Mouse (Mus musculus): ENCODE results near the gene Dennd4a. TPM values are rescaled to one million over a fixed set of nuclear protein-coding genes. Genes with fewer than 3 reads are reported as not detected.

The Dennd4a gene
- polyA plus RNA-seq, 1 experiment from 2014 or later, result 4.0 TPM

DNA sequence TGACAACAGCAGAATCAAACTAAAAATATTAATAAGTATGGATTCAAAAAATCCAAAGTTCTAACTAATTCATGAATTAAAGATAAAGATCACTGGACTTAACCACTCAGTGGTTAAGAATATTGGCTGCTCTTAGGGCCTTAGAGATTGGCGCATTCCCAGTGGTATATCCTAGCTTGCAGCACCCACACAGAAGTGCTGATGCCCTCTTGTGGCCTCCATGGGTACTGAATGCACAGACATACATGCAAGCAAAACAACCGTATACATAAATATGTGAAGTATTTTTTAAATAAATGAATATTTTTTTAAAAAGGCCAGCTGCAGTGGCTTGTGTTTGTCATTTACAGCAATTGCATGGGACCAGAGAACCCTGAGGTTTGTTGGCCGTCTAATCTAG is 92.2 kb downstream of the Dennd4a start:
- Histone ChIP-seq H3K4me3 (ENCODE audit: low read depth, low read length) (no peak overlapping the region), H3K4me1 (replicated peaks; ENCODE audit: control insufficient read depth, insufficient read depth) (no peaks in the 10 kb centered on the region), H3K27me3 (ENCODE audit: control insufficient read depth, insufficient read depth, low read length) (no peaks in the 10 kb centered on the region), H3K4me2 (replicated peaks; ENCODE audit: low read depth) (no peak overlapping the region), H3K9me3 (ENCODE audit: control insufficient read depth, low read length) (no peaks in the 10 kb centered on the region), H3K9ac (ENCODE audit: low read length) (no peak overlapping the region), H3K27ac (replicated peaks) (no peak overlapping the region), H3K36me3 (ENCODE audit: control insufficient read depth, insufficient read depth, low read length) (0 out of 2 replicates have a peak, but pooled peaks cover 2% of the 10 kb centered on the region)
- TF ChIP-seq EP300 (optimal IDR thresholded peaks at IDR 0.05) (no peak), CTCF (IDR thresholded peaks at IDR 0.05; ENCODE audit: low read depth) (peak; percentile 91)
- 61% methylated on average over 3 of the region's 3 CpGs for WGBS
- ATAC-seq (ENCODE audit: low FRiP score, low TSS enrichment) (no peak), DNase-seq (ENCODE audit: low spot score) (peak; percentile 79)

DNA sequence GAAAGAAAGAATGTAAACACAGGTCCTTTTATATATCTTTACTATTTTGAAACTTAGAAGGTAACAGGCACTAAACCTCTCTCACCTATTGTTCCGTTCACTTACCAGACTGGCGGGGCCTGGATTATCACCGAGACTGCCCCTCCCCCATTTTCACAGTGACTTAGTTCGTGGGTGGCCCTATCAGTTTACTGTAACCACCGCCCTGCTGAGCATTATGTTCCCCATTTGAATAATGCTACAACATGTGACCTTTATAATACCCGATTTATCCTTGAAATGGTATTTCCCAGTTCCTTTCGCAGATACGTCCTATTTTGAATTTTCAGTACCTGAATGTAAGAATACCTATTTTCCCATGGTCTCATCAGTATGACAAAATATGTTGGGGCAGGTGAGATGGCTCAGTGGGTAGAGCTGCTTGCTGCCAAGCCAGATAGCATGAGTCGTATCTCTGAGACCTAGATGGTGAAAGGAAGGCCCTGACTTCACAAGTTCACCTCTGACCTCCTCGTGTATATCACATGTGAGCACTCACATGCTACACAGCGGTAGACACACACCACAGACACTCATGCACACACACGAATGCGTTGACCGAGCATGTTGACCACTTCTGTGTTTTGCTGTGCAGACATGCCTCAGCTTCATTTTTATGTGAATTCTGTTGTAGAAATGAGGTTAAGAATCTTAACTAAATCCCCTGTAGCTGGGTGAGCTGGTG is 93.9 kb downstream of the Dennd4a start:
- TF ChIP-seq EP300 (optimal IDR thresholded peaks at IDR 0.05) (no peak), CTCF (IDR thresholded peaks at IDR 0.05; ENCODE audit: low read depth) (no peak)
- Histone ChIP-seq H3K9ac (ENCODE audit: low read length) (no peak overlapping the region), H3K4me3 (ENCODE audit: low read depth, low read length) (no peak overlapping the region), H3K27me3 (ENCODE audit: control insufficient read depth, insufficient read depth, low read length) (no peaks in the 10 kb centered on the region), H3K4me1 (replicated peaks; ENCODE audit: control insufficient read depth, insufficient read depth) (no peaks in the 10 kb centered on the region), H3K9me3 (ENCODE audit: control insufficient read depth, low read length) (no peaks in the 10 kb centered on the region), H3K27ac (replicated peaks) (no peak overlapping the region), H3K36me3 (ENCODE audit: control insufficient read depth, insufficient read depth, low read length) (0 out of 2 replicates have a peak, but pooled peaks cover 2% of the 10 kb centered on the region), H3K4me2 (replicated peaks; ENCODE audit: low read depth) (no peak overlapping the region)
- ATAC-seq (ENCODE audit: low FRiP score, low TSS enrichment), result no peak
- DNase-seq (ENCODE audit: low spot score), result no peak
- 82% methylated on average over 14 of the region's 14 CpGs for WGBS

DNA sequence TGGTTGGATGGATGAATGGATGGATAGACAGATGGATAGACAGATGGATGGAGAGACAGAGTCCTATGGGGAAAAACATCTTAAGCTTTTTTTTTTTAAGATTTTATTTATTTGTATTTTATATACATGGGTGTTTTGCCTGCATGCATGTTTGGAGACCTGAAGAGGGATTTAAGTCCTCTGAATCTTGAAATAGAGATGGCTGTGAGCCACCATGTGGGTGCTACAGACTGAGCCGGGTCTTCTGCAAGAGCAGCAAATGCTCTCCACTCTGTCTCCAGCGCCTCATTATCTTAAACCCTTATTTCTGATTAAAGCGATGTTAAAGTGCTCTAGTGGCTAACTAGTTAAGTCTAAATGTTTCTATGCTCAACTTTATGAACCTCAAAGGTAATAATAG is 96.3 kb downstream of the Dennd4a start:
- Histone ChIP-seq H3K4me2 (replicated peaks; ENCODE audit: low read depth) (no peak overlapping the region), H3K9me3 (ENCODE audit: control insufficient read depth, low read length) (no peaks in the 10 kb centered on the region), H3K27me3 (ENCODE audit: control insufficient read depth, insufficient read depth, low read length) (no peaks in the 10 kb centered on the region), H3K4me3 (ENCODE audit: low read depth, low read length) (no peak overlapping the region), H3K27ac (replicated peaks) (no peak overlapping the region), H3K36me3 (ENCODE audit: control insufficient read depth, insufficient read depth, low read length) (0 out of 2 replicates have a peak, but pooled peaks cover 2% of the 10 kb centered on the region), H3K4me1 (replicated peaks; ENCODE audit: control insufficient read depth, insufficient read depth) (no peaks in the 10 kb centered on the region), H3K9ac (ENCODE audit: low read length) (no peak overlapping the region)
- ATAC-seq (ENCODE audit: low FRiP score, low TSS enrichment), result no peak
- DNase-seq (ENCODE audit: low spot score), result no peak
- TF ChIP-seq CTCF (IDR thresholded peaks at IDR 0.05; ENCODE audit: low read depth) (no peak), EP300 (optimal IDR thresholded peaks at IDR 0.05) (no peak)
- WGBS, result 90% methylated on average over 3 of the region's 3 CpGs

DNA sequence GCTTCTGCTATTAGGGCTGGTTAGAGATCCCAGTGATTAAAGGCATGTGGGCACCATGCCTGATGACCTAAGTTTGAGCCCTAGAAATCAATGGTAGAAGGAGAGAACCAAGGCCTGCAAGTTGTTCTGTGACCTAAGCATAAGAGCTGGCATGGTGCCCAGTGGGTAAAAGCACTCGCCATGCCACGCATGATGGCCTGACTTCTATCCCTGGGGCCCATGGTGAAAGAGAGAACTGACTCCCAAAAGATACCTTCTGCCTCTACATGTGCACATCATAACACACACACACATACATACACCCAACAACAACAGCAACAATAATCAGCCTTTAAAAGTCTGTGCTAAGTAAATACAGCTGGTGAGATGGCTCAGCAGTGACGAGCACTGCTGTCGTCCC is 102.3 kb downstream of the Dennd4a start:
- peak; percentile 45 for DNase-seq (ENCODE audit: low spot score)
- no peak for TF ChIP-seq EP300 (optimal IDR thresholded peaks at IDR 0.05)
- TF ChIP-seq CTCF (IDR thresholded peaks at IDR 0.05; ENCODE audit: low read depth), result no peak
- no peaks in the 10 kb centered on the region for H3K4me1 ChIP-seq (replicated peaks; ENCODE audit: control insufficient read depth, insufficient read depth)
- ATAC-seq (ENCODE audit: low FRiP score, low TSS enrichment), result peak; percentile 57; the same call in 1 of the 2 replicates
- H3K9ac ChIP-seq (ENCODE audit: low read length), result no peak overlapping the region
- no peak overlapping the region for H3K27ac ChIP-seq (replicated peaks)
- WGBS, result 73% methylated on average over 4 of the region's 4 CpGs
- no peaks in the 10 kb centered on the region for H3K27me3 ChIP-seq (ENCODE audit: control insufficient read depth, insufficient read depth, low read length)
- H3K36me3 ChIP-seq (ENCODE audit: control insufficient read depth, insufficient read depth, low read length), result 0 out of 2 replicates have a peak, but pooled peaks cover 5% of the 10 kb centered on the region
- H3K4me3 ChIP-seq (ENCODE audit: low read depth, low read length), result no peak overlapping the region
- no peak overlapping the region for H3K4me2 ChIP-seq (replicated peaks; ENCODE audit: low read depth)
- H3K9me3 ChIP-seq (ENCODE audit: control insufficient read depth, low read length), result no peaks in the 10 kb centered on the region

DNA sequence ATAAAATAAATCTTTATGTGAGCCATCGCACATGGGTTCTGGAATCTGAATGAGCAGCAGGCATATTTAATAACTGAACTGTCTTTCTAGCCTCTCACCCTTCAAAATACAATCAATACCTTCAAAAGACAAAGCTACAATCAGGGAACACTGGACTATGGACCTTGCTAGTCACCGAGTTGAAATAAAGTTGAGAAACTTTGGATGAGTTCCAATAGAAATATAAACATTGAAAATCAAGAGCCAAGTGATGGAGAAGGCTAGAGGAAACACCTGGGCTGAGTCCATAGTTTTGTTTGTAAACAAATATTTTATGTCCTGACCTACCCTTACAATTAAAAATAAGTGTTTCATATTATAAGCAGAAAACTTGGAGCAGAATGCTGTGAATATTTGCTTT is 102.8 kb downstream of the Dennd4a start:
- TF ChIP-seq EP300 (optimal IDR thresholded peaks at IDR 0.05) (no peak), CTCF (IDR thresholded peaks at IDR 0.05; ENCODE audit: low read depth) (no peak)
- no peak for DNase-seq (ENCODE audit: low spot score)

DNA sequence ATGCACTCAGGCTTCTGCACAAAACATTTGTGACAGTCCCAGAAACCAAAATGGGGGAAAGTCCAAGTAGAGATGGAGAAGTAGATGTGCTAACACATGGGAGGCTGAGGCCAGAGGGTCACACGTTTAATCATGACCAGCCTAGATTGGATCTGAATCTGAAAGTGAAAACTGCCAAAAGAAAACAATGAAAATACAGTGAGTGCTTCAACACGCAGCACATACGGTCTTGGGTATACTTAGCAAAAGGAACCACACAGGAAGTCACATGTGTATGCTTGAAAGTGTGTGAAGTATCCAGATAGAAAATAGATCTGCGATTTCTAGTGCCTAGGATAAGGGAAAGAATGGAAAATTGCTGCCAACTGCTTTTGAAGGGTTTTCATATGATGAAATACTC is 103.5 kb downstream of the Dennd4a start:
- DNase-seq (ENCODE audit: low spot score) (no peak), ATAC-seq (ENCODE audit: low FRiP score, low TSS enrichment) (no peak)
- no peaks in the 10 kb centered on the region for H3K9me3 ChIP-seq (ENCODE audit: control insufficient read depth, low read length)
- H3K9ac ChIP-seq (ENCODE audit: low read length), result no peak overlapping the region
- 67% methylated on average over 4 of the region's 4 CpGs for WGBS
- H3K27ac ChIP-seq (replicated peaks), result no peak overlapping the region
- H3K36me3 ChIP-seq (ENCODE audit: control insufficient read depth, insufficient read depth, low read length), result 0 out of 2 replicates have a peak, but pooled peaks cover 5% of the 10 kb centered on the region
- no peak overlapping the region for H3K4me3 ChIP-seq (ENCODE audit: low read depth, low read length)
- no peaks in the 10 kb centered on the region for H3K27me3 ChIP-seq (ENCODE audit: control insufficient read depth, insufficient read depth, low read length)
- no peaks in the 10 kb centered on the region for H3K4me1 ChIP-seq (replicated peaks; ENCODE audit: control insufficient read depth, insufficient read depth)
- no peak overlapping the region for H3K4me2 ChIP-seq (replicated peaks; ENCODE audit: low read depth)
- TF ChIP-seq EP300 (optimal IDR thresholded peaks at IDR 0.05) (no peak), CTCF (IDR thresholded peaks at IDR 0.05; ENCODE audit: low read depth) (no peak)

More for the DNA sequence above, 102.8 kb downstream of the Dennd4a start:
- 57% methylated on average over 2 of the region's 2 CpGs for WGBS
- Histone ChIP-seq H3K9ac (ENCODE audit: low read length) (no peak overlapping the region), H3K27me3 (ENCODE audit: control insufficient read depth, insufficient read depth, low read length) (no peaks in the 10 kb centered on the region), H3K4me2 (replicated peaks; ENCODE audit: low read depth) (no peak overlapping the region), H3K4me1 (replicated peaks; ENCODE audit: control insufficient read depth, insufficient read depth) (no peaks in the 10 kb centered on the region), H3K36me3 (ENCODE audit: control insufficient read depth, insufficient read depth, low read length) (0 out of 2 replicates have a peak, but pooled peaks cover 5% of the 10 kb centered on the region), H3K4me3 (ENCODE audit: low read depth, low read length) (no peak overlapping the region), H3K9me3 (ENCODE audit: control insufficient read depth, low read length) (no peaks in the 10 kb centered on the region), H3K27ac (replicated peaks) (no peak overlapping the region)
- peak; percentile 51; the same call in 1 of the 2 replicates for ATAC-seq (ENCODE audit: low FRiP score, low TSS enrichment)

Measured in stomach, postnatal 0 days (tissue).